Mouse (Mus musculus) heart, embryonic 10.5 days (tissue): ENCODE data around the gene Fam120a. TPM values are rescaled to one million over a fixed set of nuclear protein-coding genes. Genes with fewer than 3 reads are reported as not detected.

Experiments used
- DNase-seq: peaks from one replicate; pipeline ENCODE4 v3.0.0-alpha.2; 2017; ENCODE audit warnings: low spot score
- H3K27ac ChIP-seq: fragments of 300-500 bp; sonication (generic); 2 replicates; pipeline ENCODE4 v1.5.1; 2016; ENCODE audit warnings: mild to moderate bottlenecking
- H3K27me3 ChIP-seq: fragments of 300-500 bp; sonication (generic); 2 replicates; pipeline ENCODE4 v1.6.1; 2016; ENCODE audit warnings: mild to moderate bottlenecking; ENCODE audit not compliant: poor library complexity, insufficient read depth, severe bottlenecking
- H3K36me3 ChIP-seq: fragments of 300-500 bp; sonication (generic); 2 replicates; pipeline ENCODE4 v1.6.1; 2016; ENCODE audit warnings: mild to moderate bottlenecking, moderate library complexity
- H3K4me1 ChIP-seq: fragments of 300-500 bp; sonication (generic); 2 replicates; pipeline ENCODE4 v1.6.1; 2016; ENCODE audit warnings: mild to moderate bottlenecking
- H3K4me3 ChIP-seq: fragments of 300-500 bp; sonication (generic); 2 replicates; pipeline ENCODE4 v1.5.1; 2016; ENCODE audit warnings: mild to moderate bottlenecking, moderate library complexity
- H3K9me3 ChIP-seq: fragments of 300-500 bp; sonication (generic); 2 replicates; pipeline ENCODE4 v1.6.1; 2016; ENCODE audit warnings: mild to moderate bottlenecking, moderate library complexity
- WGBS: fragments of 180-500 bp; shearing (Covaris S2); methylation state at CpG from one replicate; pipeline ENCODE4 v1.1.7; 2016; 5-methylcytosine and 5-hydroxymethylcytosine counted together
- polyA plus RNA-seq: library from polyadenylated mRNA; unstranded; fragments of >200 nt; fragmentation: Nextera tagmentation; extraction: Ambion mirVana; gene quantifications from 2 replicates; pipeline ENCODE4 v1.2.1, GENCODE M21; 2016

The Fam120a gene
- polyA plus RNA-seq, 1 experiment from 2014 or later, result 20.7 TPM

- Histone ChIP-seq H3K4me3 (no peak overlapping the region), H3K27me3 (no peaks in the 10 kb centered on the region), H3K9me3 (no peaks in the 10 kb centered on the region), H3K27ac (0 out of 2 replicates have a peak overlapping the region, but pooled peaks have one; percentile 16), H3K4me1 (peaks cover 43% of the 10 kb centered on the region), H3K36me3 (no peaks in the 10 kb centered on the region)
- 83% methylated on average over 5 of the region's 5 CpGs for WGBS
- DNase-seq, result no peak
Observed at GRCm38 (mm10) chr13:48872726-48873125, 95.1 kb downstream of the Fam120a start.

- peak overlapping the region; percentile 98 for H3K27ac ChIP-seq
- H3K9me3 ChIP-seq, result no peaks in the 10 kb centered on the region
- H3K4me3 ChIP-seq, result peak overlapping the region; percentile 95
- no peaks in the 10 kb centered on the region for H3K36me3 ChIP-seq
- H3K27me3 ChIP-seq, result no peaks in the 10 kb centered on the region
- H3K4me1 ChIP-seq, result peaks cover 46% of the 10 kb centered on the region
- WGBS, result 65% methylated on average over 7 of the region's 7 CpGs
- DNase-seq, result no peak
Observed at GRCm38 (mm10) chr13:48871887-48872606, 95.8 kb downstream of the Fam120a start.

GRCm38 (mm10) chr13:48870771-48871731 is 96.8 kb downstream of the Fam120a start, which contains the start of gene Phf2:
Phf2 (minus strand) TSS chr13:48871119.
- 16% methylated on average over 117 of the region's 117 CpGs for WGBS
- peak within 1 kb of the TSS; percentile 95 for H3K4me3 ChIP-seq
- H3K4me1 ChIP-seq, result peaks cover 53% of the 10 kb centered on the region

GRCm38 (mm10) chr13:48869950-48870770 is 97.7 kb downstream of the Fam120a start:
- H3K4me1 ChIP-seq, result peaks cover 57% of the 10 kb centered on the region
- H3K27ac ChIP-seq, result peak overlapping the region; percentile 98
- no peaks in the 10 kb centered on the region for H3K9me3 ChIP-seq
- H3K27me3 ChIP-seq, result no peaks in the 10 kb centered on the region
- DNase-seq, result no peak
- peak overlapping the region; percentile 95 for H3K4me3 ChIP-seq
- H3K36me3 ChIP-seq, result no peaks in the 10 kb centered on the region
- under 1% methylated on average over 102 of the region's 102 CpGs for WGBS

More at GRCm38 (mm10) chr13:48870771-48871731, 96.8 kb downstream of the Fam120a start, which contains the start of gene Phf2:
- Histone ChIP-seq H3K36me3 (no peaks in the 10 kb centered on the region), H3K27me3 (no peaks in the 10 kb centered on the region), H3K27ac (peak within 1 kb of the TSS; percentile 98), H3K9me3 (no peaks in the 10 kb centered on the region)
- no peak for DNase-seq

DNA sequence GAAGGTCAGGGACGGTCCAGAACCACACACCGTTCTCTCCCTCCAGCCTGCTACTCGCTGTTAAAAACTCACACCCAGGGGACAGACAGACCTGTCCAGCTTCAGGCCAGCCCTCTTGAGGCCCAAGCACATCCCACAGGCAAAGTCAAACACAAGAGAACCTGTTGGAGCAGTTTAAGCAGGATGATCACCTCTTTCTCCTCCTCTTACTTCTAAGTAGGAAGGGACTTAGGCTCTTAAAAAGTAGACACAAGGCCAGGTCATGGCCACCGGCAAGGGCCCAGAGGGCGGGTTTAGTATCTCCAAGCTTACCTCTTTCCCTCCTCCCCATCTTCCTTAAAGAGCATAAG is 98.2 kb downstream of the Fam120a start:
- DNase-seq, result no peak
- no peaks in the 10 kb centered on the region for H3K27me3 ChIP-seq
- H3K4me1 ChIP-seq, result peaks cover 63% of the 10 kb centered on the region
- H3K4me3 ChIP-seq, result peak overlapping the region; percentile 95
- H3K36me3 ChIP-seq, result no peaks in the 10 kb centered on the region
- H3K9me3 ChIP-seq, result no peaks in the 10 kb centered on the region
- H3K27ac ChIP-seq, result peak overlapping the region; percentile 98
- 13% methylated on average over 5 of the region's 5 CpGs for WGBS

DNA sequence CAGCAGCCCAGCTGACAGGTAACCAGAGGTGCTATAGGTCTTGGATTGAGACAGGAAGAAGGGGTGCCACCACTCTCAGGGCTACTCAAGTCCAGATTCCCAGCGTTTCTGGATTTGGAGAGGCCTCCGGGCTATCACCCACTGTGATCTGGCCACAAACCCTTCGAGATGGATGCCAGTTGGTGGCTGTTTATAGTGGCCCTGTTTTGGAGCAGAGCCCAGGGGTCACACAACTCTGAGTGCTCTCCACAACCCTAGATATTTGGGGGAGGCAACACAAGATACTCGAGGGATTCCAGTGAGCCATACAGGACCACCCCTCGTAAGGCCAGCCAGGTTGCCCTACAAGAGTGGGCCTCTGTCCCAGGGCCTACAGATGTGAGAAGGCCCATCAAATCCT is 98.7 kb downstream of the Fam120a start:
- Histone ChIP-seq H3K27ac (peak overlapping the region; percentile 98), H3K27me3 (no peaks in the 10 kb centered on the region), H3K36me3 (no peaks in the 10 kb centered on the region), H3K4me1 (peaks cover 66% of the 10 kb centered on the region), H3K4me3 (peak overlapping the region; percentile 95), H3K9me3 (no peaks in the 10 kb centered on the region)
- WGBS, result 22% methylated on average over 5 of the region's 5 CpGs
- no peak for DNase-seq

- Histone ChIP-seq H3K9me3 (no peaks in the 10 kb centered on the region), H3K27ac (no peak overlapping the region), H3K4me3 (no peak overlapping the region), H3K36me3 (0 out of 2 replicates have a peak, but pooled peaks cover 2% of the 10 kb centered on the region), H3K4me1 (peaks cover 62% of the 10 kb centered on the region), H3K27me3 (no peaks in the 10 kb centered on the region)
- 66% methylated on average over 12 of the region's 12 CpGs for WGBS
- DNase-seq, result no peak
Observed at GRCm38 (mm10) chr13:48864673-48865356, 103.0 kb downstream of the Fam120a start.

GRCm38 (mm10) chr13:48863556-48863955 is 104.3 kb downstream of the Fam120a start:
- no peak overlapping the region for H3K27ac ChIP-seq
- DNase-seq, result no peak
- peaks cover 62% of the 10 kb centered on the region for H3K4me1 ChIP-seq
- 75% methylated on average over 9 of the region's 9 CpGs for WGBS
- H3K9me3 ChIP-seq, result no peaks in the 10 kb centered on the region
- H3K36me3 ChIP-seq, result 0 out of 2 replicates have a peak, but pooled peaks cover 2% of the 10 kb centered on the region
- H3K27me3 ChIP-seq, result no peaks in the 10 kb centered on the region
- no peak overlapping the region for H3K4me3 ChIP-seq

DNA sequence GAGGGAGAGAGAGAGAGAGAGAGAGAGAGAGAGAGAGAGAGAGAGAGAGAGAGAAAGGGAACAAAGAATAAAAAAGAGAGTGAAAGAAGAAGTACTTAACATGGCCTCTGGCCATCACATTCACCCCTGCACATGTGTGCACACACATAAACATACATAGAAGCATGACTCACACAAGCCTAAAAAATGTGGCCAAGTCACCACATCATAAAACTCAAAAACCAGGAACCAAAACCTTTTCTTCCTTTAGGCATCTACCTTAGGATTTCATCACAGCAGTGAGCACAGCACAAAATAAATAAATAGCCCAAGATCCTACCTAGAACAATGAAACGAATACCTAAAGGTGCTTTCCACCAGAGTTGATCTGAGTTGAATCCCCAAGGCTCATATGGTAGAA is 105.9 kb downstream of the Fam120a start:
- Histone ChIP-seq H3K27me3 (no peaks in the 10 kb centered on the region), H3K36me3 (0 out of 2 replicates have a peak, but pooled peaks cover 2% of the 10 kb centered on the region), H3K4me1 (peaks cover 66% of the 10 kb centered on the region), H3K9me3 (no peaks in the 10 kb centered on the region), H3K27ac (no peak overlapping the region), H3K4me3 (no peak overlapping the region)
- WGBS, result 100% methylated on average over 1 of the region's 1 CpGs
- no peak for DNase-seq

- peaks cover 74% of the 10 kb centered on the region for H3K4me1 ChIP-seq
- 59% methylated on average over 4 of the region's 4 CpGs for WGBS
- no peak for DNase-seq
- H3K9me3 ChIP-seq, result no peaks in the 10 kb centered on the region
- peak overlapping the region; percentile 2; the same call in 1 of the 2 replicates for H3K27ac ChIP-seq
- no peaks in the 10 kb centered on the region for H3K27me3 ChIP-seq
- no peak overlapping the region for H3K4me3 ChIP-seq
- H3K36me3 ChIP-seq, result 0 out of 2 replicates have a peak, but pooled peaks cover 2% of the 10 kb centered on the region
Observed at GRCm38 (mm10) chr13:48858779-48859178, 109.0 kb downstream of the Fam120a start.

DNA sequence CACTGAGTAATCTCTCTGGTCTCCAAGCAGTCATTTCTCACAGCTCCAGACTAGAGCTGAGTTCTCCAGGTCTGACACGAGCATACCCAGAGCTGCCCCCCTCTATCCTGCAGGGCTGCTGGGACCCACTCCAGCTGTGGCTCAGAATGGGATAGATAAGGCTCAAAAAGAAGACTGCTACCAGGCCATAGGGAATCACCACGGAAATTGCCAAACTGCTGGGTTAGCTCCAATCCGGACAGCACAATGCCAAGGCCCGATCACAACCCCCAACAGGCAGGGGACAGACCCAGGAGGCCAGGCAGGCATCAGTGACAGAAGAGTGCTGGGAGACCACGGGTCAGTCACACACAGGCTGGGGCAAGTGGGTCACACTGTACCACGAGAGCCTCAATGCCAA is 109.8 kb downstream of the Fam120a start:
- Histone ChIP-seq H3K36me3 (0 out of 2 replicates have a peak, but pooled peaks cover 2% of the 10 kb centered on the region), H3K9me3 (no peaks in the 10 kb centered on the region), H3K4me3 (no peak overlapping the region), H3K27ac (0 out of 2 replicates have a peak overlapping the region, but pooled peaks have one; percentile 2), H3K4me1 (peaks cover 74% of the 10 kb centered on the region), H3K27me3 (no peaks in the 10 kb centered on the region)
- 51% methylated on average over 6 of the region's 6 CpGs for WGBS
- no peak for DNase-seq
